Mouse (Mus musculus) spleen, postnatal 36 days (tissue): ENCODE results near the gene Ptx4.
A peak's percentile ranks its signal among the peaks of the same experiment; 100 is the strongest.

ENCODE experiments used
- DNase-seq, 2 experiments: peaks; one replicate each; pipeline ENCODE4 v3.0.0; 2022; ENCODE audit warnings: low spot score in 2 of 2, mixed read lengths in 1 of 2

Gene Ptx4

GRCm38 (mm10) chr17:25120406-25120805 is at the start of gene Ptx4:
Ptx4 (plus strand) TSS chr17:25120760.
- DNase-seq: no peak

- no peak for DNase-seq
These were observed 43.7 kb upstream of the Ptx4 start for GRCm38 (mm10) chr17:25076906-25077305.

GRCm38 (mm10) chr17:25077771-25078372 is 42.7 kb upstream of the Ptx4 start:
- peak; percentile 22 to 33 for DNase-seq

GRCm38 (mm10) chr17:25080210-25080609 is 40.4 kb upstream of the Ptx4 start:
- DNase-seq: no peak

- DNase-seq: no peak
These were observed 39.6 kb upstream of the Ptx4 start for GRCm38 (mm10) chr17:25080960-25081381.

- no peak for DNase-seq
These were observed 38.3 kb upstream of the Ptx4 start for GRCm38 (mm10) chr17:25082081-25082847.

GRCm38 (mm10) chr17:25082887-25083286 is 37.7 kb upstream of the Ptx4 start:
- DNase-seq: no peak

GRCm38 (mm10) chr17:25083444-25083931 is 37.1 kb upstream of the Ptx4 start, which contains the start of gene Tmem204:
Tmem204 (minus strand) TSS chr17:25083591.
- DNase-seq: no peak

GRCm38 (mm10) chr17:25084835-25085385 is 35.6 kb upstream of the Ptx4 start:
- no peak for DNase-seq

GRCm38 (mm10) chr17:25086724-25087123 is 33.8 kb upstream of the Ptx4 start:
- DNase-seq: no peak

GRCm38 (mm10) chr17:25089158-25089557 is 31.4 kb upstream of the Ptx4 start:
- peak; percentile 26 to 47 for DNase-seq

- no peak for DNase-seq
These were observed 30.1 kb upstream of the Ptx4 start for GRCm38 (mm10) chr17:25090450-25090849.

- no peak for DNase-seq
These were observed 24.3 kb upstream of the Ptx4 start for GRCm38 (mm10) chr17:25096221-25096620.

- DNase-seq: no peak
These were observed 20.5 kb upstream of the Ptx4 start for GRCm38 (mm10) chr17:25100052-25100451.

- DNase-seq: no peak
These were observed 19.2 kb upstream of the Ptx4 start for GRCm38 (mm10) chr17:25101338-25101737.

- no peak for DNase-seq
These were observed 12.8 kb upstream of the Ptx4 start for GRCm38 (mm10) chr17:25107786-25108185.

GRCm38 (mm10) chr17:25109578-25109977 is 11.0 kb upstream of the Ptx4 start:
- peak in 1 of 2 experiments; percentile 36 for DNase-seq

GRCm38 (mm10) chr17:25110590-25110989 is 10.0 kb upstream of the Ptx4 start:
- no peak for DNase-seq

- DNase-seq: no peak
These were observed 9.3 kb upstream of the Ptx4 start for GRCm38 (mm10) chr17:25111220-25111619.

GRCm38 (mm10) chr17:25111739-25112422 is 8.7 kb upstream of the Ptx4 start:
- DNase-seq: peak in 1 of 2 experiments; percentile 18

GRCm38 (mm10) chr17:25112423-25112810 is 8.1 kb upstream of the Ptx4 start:
- no peak for DNase-seq
